Mouse (Mus musculus): ENCODE results near the gene Gm2115.

Gm2115 gene

GRCm38 (mm10) chr7:84528796-84529533 lies at the start of gene Gm2115:
Gm2115 (plus strand) TSS chr7:84528954.
- DNase-seq (ENCODE audit: low spot score in 2 of 2): peak in 1 of 2 experiments; percentile 32

GRCm38 (mm10) chr7:84483447-84484407 lies 45.0 kb upstream of the Gm2115 start:
- no peak for DNase-seq (ENCODE audit: low spot score in 2 of 2)

GRCm38 (mm10) chr7:84486485-84486884 lies 42.3 kb upstream of the Gm2115 start:
- no peak for DNase-seq (ENCODE audit: low spot score in 2 of 2)

GRCm38 (mm10) chr7:84503163-84503562 lies 25.6 kb upstream of the Gm2115 start:
- no peak for DNase-seq (ENCODE audit: low spot score in 2 of 2)

DNA sequence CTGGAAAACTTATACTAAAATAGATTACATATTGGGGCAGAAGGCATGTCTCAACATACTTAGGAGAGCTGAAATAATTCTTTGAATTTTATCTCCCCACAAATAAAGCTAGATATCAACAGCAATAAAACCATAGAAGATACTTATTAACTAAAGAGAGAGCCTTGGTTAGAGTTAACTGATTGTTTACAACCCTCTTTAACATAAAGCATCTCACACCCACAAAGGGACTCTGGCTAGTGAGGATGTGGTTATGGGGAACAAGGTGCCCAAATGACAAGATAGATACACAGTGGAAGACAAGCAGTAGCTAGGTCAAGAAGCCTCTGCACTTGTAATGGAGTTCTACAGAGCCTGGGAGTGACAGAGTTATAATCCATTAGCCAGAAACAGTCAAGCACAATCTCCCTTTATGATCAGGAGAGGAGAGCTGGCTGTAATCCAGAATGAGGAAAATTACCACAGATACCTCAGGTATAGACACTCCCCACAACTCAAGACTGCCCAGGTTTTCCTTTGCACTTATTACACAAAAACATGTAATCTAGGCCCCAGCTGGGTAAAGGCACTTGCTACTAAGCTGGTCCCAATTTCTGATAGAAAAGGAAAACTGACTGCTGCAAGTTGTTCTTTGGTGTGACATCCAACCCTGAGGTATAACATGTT lies 10.1 kb upstream of the Gm2115 start:
- DNase-seq (ENCODE audit: low spot score in 2 of 2): no peak

DNA sequence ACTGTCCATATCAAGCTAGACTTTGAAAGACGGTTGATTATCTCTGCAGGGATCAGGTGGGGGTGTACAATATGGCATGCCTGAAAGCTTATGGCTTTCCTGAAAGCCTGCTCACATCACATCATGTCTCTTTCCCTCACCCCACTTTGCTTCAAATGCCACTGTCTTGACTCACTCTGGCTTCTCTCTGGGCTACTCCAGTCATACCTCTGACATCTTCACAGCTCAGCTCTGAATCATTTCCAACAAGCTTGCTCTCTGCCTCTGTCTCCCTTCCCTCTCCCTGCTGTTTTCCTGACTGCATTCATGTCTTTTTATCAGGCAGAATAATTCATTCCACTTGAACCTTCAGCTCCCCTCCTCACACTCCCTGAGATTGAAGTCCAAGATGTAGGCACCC lies 7.4 kb upstream of the Gm2115 start:
- no peak for DNase-seq (ENCODE audit: low spot score in 2 of 2)

DNA sequence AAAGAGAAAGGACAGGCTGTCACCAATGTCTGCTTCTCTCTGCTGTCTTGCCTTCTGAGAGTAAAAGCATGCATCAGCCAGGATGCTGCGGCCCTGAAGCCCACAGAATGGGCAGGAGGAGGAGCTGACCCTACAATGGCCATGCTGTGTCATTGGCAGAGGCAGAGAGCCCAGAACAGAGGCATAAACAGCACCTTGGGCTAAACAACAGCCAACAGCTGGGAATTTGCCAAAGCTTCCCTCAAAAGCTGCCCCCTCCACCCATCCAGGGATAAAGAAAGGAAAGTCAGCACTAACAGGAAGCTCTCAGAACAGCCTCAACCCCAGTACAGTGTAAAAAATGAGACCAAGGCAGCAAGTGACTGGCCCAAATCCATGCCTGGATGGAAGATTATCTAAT lies 6.3 kb upstream of the Gm2115 start:
- DNase-seq (ENCODE audit: low spot score in 2 of 2): peak in 1 of 2 experiments; percentile 47

DNA sequence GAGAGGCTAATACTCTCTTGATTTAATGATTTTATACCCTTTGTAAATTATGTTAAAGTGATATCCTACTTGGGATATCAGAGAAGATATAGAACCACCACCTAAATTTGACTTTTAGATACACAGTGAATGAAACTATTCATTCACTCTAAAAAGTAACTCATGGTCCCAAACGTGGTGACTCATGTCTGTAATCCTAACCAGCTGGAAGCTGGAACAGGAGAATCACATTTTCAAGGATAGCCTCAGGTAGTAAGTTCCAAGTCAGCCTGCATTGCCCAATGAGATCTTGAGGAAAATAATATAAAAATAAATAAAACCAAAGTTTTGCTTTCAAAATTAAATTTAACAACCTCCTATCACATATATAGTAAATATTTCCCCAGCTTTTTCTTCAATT lies 2.6 kb upstream of the Gm2115 start:
- DNase-seq (ENCODE audit: low spot score in 2 of 2): no peak

GRCm38 (mm10) chr7:84532795-84533194 lies 4.0 kb downstream of the Gm2115 start:
- no peak for DNase-seq (ENCODE audit: low spot score in 2 of 2)

DNA sequence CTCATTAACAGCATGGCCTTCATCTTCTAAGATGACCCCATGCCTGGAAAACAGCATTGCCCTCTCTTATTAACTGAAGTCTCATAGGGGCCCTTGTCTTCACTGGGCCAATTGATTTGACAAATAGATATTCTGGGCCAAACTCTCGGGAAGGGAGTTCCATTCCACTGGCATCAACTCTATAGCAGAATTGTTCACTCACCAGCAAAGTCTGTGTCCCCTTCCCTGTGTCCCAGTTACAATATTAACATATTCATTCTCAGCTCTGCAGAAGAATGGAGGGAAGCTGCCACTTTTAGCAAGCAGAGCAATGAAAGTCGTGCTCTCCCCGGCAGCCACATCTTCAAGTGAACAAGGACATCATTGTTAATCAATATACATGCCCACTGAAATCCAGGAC lies 5.9 kb downstream of the Gm2115 start:
- peak in 1 of 2 experiments; percentile 16 for DNase-seq (ENCODE audit: low spot score in 2 of 2)

DNA sequence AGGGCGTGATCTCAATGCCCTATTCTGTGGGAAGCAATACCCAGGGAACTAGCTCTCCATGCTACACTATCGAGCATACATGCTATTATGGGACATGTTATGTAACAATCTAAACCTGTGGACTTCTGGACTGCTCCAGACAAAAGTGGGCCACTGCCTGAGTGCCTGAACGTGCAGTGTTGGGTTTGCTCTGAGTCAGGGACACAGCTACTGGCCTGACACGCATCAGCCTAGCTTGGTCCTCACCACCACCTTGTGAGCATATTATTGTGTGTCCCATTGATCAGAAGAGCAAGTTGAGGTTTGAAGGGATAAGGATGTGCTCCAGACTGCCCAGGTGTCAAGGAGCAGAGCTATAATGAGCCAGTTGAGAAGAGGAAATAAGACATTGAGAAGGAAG lies 16.2 kb downstream of the Gm2115 start:
- DNase-seq (ENCODE audit: low spot score in 2 of 2): no peak

DNA sequence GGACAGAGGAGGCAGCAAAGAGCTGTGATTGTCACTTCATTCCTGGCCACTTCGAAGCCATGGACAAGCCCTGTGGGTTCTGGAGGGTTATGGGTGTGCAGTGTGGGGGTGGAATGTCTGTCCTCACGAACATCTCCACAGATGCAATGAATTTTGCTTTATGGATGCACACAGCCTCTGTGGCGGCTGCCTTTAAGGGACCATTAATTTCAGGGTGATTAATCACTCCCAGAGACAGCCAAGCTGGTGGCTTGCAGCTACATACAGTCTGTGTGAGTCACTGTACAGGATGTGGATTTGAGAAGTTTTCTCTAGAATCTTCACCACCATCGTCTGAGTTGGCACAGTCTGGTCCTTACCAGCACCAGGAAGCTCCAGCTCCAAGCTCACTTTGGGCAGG lies 17.9 kb downstream of the Gm2115 start:
- DNase-seq (ENCODE audit: low spot score in 2 of 2): no peak

DNA sequence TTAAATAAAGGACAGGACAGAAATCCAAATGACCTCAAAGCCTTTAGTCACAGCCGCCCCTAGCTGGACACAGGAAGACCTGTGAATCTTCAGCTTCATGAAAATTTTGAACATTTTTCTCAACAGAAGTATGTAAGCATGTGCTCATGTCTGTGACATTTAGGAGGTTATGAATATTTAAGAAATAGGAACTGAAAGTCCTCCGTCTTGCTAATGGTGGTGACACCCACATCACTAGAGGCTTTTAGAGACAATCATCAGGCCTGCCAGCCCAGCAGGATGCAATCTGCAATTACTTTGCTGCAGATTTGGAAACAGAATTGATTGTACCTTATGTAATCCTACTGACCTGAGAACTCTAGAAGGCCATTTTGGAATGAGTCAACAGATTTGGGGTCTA lies 22.7 kb downstream of the Gm2115 start:
- DNase-seq (ENCODE audit: low spot score in 2 of 2): no peak

DNA sequence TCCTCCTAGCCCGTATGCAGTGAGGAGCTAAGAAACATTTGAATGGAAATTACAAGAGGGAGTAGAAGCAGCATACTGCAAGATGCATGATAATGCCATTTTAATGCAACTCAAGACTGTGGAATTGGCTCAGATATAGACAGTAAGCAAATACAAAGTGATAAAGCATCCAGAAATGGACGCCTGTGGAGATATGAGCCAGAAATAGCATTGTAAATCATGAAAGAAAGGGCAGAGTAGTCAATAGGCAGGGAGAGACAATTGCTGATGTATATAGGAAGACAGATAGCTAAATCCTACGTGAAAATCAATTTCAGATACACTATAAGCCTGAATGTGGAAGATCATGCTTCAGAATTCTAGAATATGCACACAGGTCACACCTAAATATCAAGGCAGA lies 26.5 kb downstream of the Gm2115 start:
- no peak for DNase-seq (ENCODE audit: low spot score in 2 of 2)

- DNase-seq (ENCODE audit: low spot score in 2 of 2): no peak
Measured at GRCm38 (mm10) chr7:84557332-84557731, 28.6 kb downstream of the Gm2115 start.

- DNase-seq (ENCODE audit: low spot score in 2 of 2): no peak
Measured at GRCm38 (mm10) chr7:84560500-84560899, 31.7 kb downstream of the Gm2115 start.

DNA sequence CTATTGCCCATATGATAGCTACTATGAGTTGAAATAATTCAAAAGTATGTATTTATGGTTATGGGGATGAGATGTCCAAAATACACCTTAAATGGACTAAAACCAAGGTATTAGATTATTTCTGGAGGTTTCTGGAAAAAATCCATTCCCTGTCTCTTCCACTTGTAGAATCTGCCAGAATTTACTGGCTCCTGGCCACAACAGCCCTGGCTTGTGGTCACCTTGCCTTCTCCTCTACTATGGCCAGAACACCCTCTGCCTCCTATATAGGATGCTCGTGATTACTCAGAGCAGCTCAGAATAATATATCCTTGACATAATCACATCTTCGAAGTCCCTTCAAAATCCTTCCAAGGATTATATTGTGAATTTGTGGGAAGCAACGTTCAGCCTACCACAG lies 35.5 kb downstream of the Gm2115 start:
- DNase-seq (ENCODE audit: low spot score in 2 of 2): no peak

DNA sequence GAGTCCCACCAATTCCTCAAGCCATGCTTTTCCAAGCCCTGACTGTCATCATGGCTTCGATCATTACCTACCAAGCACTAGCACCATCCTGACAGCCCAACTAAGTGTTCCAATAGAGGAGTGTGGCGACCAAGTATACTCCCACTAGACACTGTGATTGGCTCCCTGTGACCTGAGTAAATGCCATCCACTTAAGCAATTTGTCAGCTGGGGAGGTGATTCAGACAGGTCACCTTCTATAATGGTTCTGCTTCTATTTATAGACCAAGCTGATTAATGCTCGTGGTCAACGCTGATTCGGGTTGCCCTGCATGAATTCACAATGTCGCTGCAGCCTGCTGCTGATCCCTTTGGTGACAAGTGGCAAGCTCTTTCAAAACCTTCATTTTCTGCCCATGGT lies 37.4 kb downstream of the Gm2115 start:
- DNase-seq (ENCODE audit: low spot score in 2 of 2): no peak

GRCm38 (mm10) chr7:84577034-84577433 lies 48.3 kb downstream of the Gm2115 start:
- no peak for DNase-seq (ENCODE audit: low spot score in 2 of 2)

DNA sequence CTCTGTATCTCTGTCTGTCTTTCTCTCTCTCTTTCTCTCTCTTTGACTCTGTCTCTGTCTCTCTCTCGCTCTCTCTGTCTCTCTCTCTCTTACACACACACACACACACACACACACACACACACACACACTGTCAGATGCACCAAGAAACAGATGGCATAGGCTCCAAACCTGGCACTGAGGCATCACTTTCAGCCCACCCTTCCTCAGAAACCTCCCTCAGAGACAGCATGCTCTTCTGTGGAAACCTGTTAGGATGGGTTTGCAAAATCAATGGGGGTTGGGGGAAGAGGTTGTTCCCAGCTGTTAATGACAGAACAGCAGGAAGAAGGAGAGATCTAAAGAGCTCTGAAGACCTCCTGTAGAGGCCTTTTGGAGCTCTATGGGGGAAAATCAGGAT lies 50.1 kb downstream of the Gm2115 start:
- peak; percentile 31 to 54 for DNase-seq (ENCODE audit: low spot score in 2 of 2)

DNA sequence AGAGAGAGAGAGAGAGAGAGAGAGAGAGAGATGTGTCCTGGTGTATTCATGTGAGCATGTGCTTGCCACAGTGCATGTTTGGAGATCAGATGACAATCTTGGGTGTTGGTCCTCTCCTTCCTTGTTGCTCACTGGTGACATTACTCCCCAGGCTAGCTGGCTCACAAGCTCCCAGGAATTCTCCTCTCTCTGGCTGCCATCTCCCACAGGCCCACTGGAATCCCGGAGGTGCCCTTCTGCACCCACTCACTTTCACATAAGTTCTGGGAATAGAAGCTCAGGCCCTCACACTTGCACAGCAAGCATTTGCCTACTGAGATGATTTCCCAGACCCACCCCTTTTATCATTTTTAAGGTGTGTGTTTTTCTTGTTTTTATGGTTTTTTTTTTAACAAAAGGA lies 51.0 kb downstream of the Gm2115 start:
- DNase-seq (ENCODE audit: low spot score in 2 of 2): peak in 1 of 2 experiments; percentile 38

DNA sequence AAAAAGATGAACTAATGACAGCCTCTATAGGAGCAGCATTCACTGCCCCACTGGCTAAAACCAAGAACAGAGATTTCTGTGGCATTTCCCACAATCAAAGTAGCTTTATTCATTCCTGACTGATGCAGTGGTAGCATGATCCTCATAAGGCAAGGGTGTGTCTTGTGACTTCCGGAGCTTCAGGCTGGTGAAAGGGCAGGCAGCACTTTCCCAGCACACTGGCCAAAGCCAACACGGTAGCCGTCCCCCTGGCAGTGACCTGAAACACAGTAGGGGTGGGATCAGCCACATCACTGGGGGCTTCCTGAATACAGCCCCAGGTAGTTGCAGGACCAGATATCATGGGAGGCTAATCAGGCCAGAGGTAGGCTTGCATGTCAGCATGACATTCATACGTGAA lies 56.3 kb downstream of the Gm2115 start:
- no peak for DNase-seq (ENCODE audit: low spot score in 2 of 2)

All from left cerebral cortex, adult 9 months (tissue).